Mouse (Mus musculus) liver, embryonic 14.5 days (tissue): ENCODE results near the gene Csnka2ip.

Experiments
- CTCF ChIP-seq: IDR thresholded peaks from 2 replicates; pipeline ENCODE4 v1.5.1; 2016; ENCODE audit warnings: antibody characterized with exemption, low read depth, control low read depth
- EP300 ChIP-seq: IDR thresholded peaks from 2 replicates; pipeline ENCODE4 v1.6.1; 2016; ENCODE audit warnings: antibody characterized with exemption, low read depth

DNA sequence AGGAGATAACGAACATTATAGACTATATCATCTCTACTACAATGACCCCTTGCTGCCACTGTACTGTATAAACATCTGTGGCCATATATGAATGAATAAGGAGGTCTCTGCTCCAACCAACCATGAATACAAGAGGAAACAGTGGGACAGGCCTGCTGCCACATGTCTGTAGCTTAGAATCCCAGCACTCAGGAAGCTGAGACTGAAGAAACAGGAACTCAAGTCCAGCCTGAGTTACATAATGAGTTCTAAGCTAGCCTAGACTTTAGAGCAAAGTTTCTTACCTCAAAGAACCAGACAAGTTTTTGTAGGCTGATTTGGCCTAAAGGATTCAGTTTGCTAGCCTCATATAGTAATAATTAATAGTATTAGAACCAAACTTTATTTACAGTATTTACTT, 5.6 kb upstream of the Csnka2ip start:
- no peak for TF ChIP-seq CTCF
- no peak for TF ChIP-seq EP300
